Mouse (Mus musculus): ENCODE results near the gene Zfp1.

The Zfp1 gene

GRCm38 (mm10) chr8:111643264-111644141 is at the start of gene Zfp1:
Gene Zfp1, plus strand, starts transcription at chr8:111643401.
- DNase-seq (ENCODE audit: extremely low read depth, low read depth, low spot score), result no peak

- DNase-seq (ENCODE audit: extremely low read depth, low read depth, low spot score), result no peak
Measured at GRCm38 (mm10) chr8:111594044-111594840, 49.0 kb upstream of the Zfp1 start.

GRCm38 (mm10) chr8:111594951-111595350 is 48.2 kb upstream of the Zfp1 start:
- no peak for DNase-seq (ENCODE audit: extremely low read depth, low read depth, low spot score)

- DNase-seq (ENCODE audit: extremely low read depth, low read depth, low spot score), result no peak
Measured at GRCm38 (mm10) chr8:111595712-111596484, 47.3 kb upstream of the Zfp1 start.

- no peak for DNase-seq (ENCODE audit: extremely low read depth, low read depth, low spot score)
Measured at GRCm38 (mm10) chr8:111596485-111596821, 46.7 kb upstream of the Zfp1 start.

GRCm38 (mm10) chr8:111597310-111597709 is 45.9 kb upstream of the Zfp1 start:
- no peak for DNase-seq (ENCODE audit: extremely low read depth, low read depth, low spot score)

- no peak for DNase-seq (ENCODE audit: extremely low read depth, low read depth, low spot score)
Measured at GRCm38 (mm10) chr8:111599707-111600444, 43.3 kb upstream of the Zfp1 start.

- DNase-seq (ENCODE audit: extremely low read depth, low read depth, low spot score), result no peak
Measured at GRCm38 (mm10) chr8:111602050-111602449, 41.2 kb upstream of the Zfp1 start.

- no peak for DNase-seq (ENCODE audit: extremely low read depth, low read depth, low spot score)
Measured at GRCm38 (mm10) chr8:111604986-111605385, 38.2 kb upstream of the Zfp1 start.

GRCm38 (mm10) chr8:111606961-111607360 is 36.2 kb upstream of the Zfp1 start:
- no peak for DNase-seq (ENCODE audit: extremely low read depth, low read depth, low spot score)

GRCm38 (mm10) chr8:111607414-111607813 is 35.8 kb upstream of the Zfp1 start:
- no peak for DNase-seq (ENCODE audit: extremely low read depth, low read depth, low spot score)

- no peak for DNase-seq (ENCODE audit: extremely low read depth, low read depth, low spot score)
Measured at GRCm38 (mm10) chr8:111613181-111613580, 30.0 kb upstream of the Zfp1 start.

GRCm38 (mm10) chr8:111614786-111615701 is 28.2 kb upstream of the Zfp1 start:
- DNase-seq (ENCODE audit: extremely low read depth, low read depth, low spot score), result no peak

- no peak for DNase-seq (ENCODE audit: extremely low read depth, low read depth, low spot score)
Measured at GRCm38 (mm10) chr8:111617812-111618211, 25.4 kb upstream of the Zfp1 start.

GRCm38 (mm10) chr8:111618273-111618672 is 24.9 kb upstream of the Zfp1 start:
- DNase-seq (ENCODE audit: extremely low read depth, low read depth, low spot score), result no peak

- DNase-seq (ENCODE audit: extremely low read depth, low read depth, low spot score), result no peak
Measured at GRCm38 (mm10) chr8:111619936-111620335, 23.3 kb upstream of the Zfp1 start.

- no peak for DNase-seq (ENCODE audit: extremely low read depth, low read depth, low spot score)
Measured at GRCm38 (mm10) chr8:111622104-111622503, 21.1 kb upstream of the Zfp1 start.

- DNase-seq (ENCODE audit: extremely low read depth, low read depth, low spot score), result no peak
Measured at GRCm38 (mm10) chr8:111622553-111622952, 20.6 kb upstream of the Zfp1 start.

- DNase-seq (ENCODE audit: extremely low read depth, low read depth, low spot score), result no peak
Measured at GRCm38 (mm10) chr8:111624081-111624852, 18.9 kb upstream of the Zfp1 start.
